Mouse (Mus musculus): ENCODE measurements at regions not wholly inside any gene's neighbourhood (a gene's known extent, or its start where the extent isn't known, plus 50 kb on each side); places are given as distances from the start of the nearest gene placed in this dataset.

DNA sequence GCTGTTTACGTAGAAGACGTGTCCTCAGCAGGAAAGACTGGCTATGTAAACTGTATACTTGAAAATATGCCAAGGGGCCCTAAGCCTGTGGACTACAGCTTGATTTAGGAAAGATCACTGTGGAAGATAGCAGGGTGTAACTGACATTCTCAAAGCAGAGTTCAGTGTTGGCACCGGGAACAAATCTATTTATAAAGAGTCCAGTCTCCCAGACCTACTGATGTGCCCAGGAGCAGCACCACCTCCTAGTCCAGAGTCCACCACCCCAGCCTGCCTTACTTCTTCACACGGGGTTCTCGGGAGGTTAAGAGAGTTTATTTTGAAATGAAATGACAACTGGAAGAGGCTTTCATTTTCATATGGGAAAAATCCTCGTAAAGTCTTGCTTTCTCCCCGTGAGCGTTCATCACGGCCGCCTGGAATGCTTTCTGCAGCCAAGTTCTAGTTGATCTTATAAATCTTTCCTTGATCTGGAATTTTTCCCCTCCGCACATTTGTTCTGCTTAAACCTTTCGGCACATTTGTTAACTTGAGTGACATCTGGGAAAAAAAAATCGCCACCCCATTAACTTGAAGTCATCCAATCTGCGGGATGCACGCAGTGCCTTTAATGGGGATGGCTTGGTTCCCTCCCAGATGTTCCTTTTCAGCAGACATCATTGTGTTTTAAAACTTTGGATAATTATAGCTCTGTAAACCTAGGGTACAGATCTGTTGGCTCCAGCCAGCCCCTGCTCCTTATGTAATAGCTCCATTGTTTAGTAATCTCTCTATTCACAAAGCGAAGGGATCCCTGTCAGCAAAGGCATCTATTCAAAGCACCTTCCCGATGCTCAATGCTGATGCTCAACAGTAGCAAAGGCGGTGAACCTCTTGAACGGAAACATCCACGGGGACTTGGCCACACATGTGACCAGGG is 271.3 kb downstream of the Cd83 start:
- Histone ChIP-seq H3K4me2 (ENCODE audit: low read depth, low read length) (peak overlapping the region; percentile 25), H3K4me3 (ENCODE audit: low read length) (no peak overlapping the region), H3K27me3 (replicated peaks; ENCODE audit: control insufficient read depth, insufficient read depth, low read length) (no peaks in the 10 kb centered on the region), H3K9me3 (ENCODE audit: control insufficient read depth, low read length) (no peaks in the 10 kb centered on the region), H3K27ac (ENCODE audit: low read length) (peak overlapping the region; percentile 77), H3K4me1 (ENCODE audit: control insufficient read depth, insufficient read depth, low read length) (peaks cover 16% of the 10 kb centered on the region; the same call in 1 of the 2 replicates), H3K9ac (ENCODE audit: low read depth, low read length) (0 out of 2 replicates have a peak overlapping the region, but pooled peaks have one; percentile 0), H3K36me3 (ENCODE audit: control insufficient read depth, insufficient read depth, low read length) (no peaks in the 10 kb centered on the region)
- peak; percentile 73 for ATAC-seq
- WGBS = 40% methylated on average over 20 of the region's 20 CpGs

DNA sequence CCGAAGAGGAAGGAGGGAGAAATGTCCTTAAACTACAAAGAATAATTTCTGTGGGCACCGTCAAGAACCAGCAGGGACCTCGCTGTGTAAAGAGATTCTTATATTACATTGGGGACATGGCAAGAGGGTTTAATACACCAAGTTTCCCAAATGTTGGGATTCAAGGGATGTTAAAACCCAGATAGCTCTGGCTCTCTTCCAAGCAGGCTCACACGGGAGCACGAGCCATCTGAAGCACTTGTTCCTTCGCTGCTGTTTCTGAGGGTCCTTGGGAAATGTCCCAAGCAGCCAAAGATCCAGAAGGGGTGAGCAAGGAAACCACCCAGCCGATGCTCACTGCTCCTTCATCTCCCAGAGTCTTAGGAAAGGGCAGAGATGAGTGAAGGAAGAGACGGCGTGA is 272.1 kb downstream of the Cd83 start:
- Histone ChIP-seq H3K4me1 (ENCODE audit: control insufficient read depth, insufficient read depth, low read length) (peaks cover 16% of the 10 kb centered on the region; the same call in 1 of the 2 replicates), H3K36me3 (ENCODE audit: control insufficient read depth, insufficient read depth, low read length) (no peaks in the 10 kb centered on the region), H3K27ac (ENCODE audit: low read length) (peak overlapping the region; percentile 23), H3K4me2 (ENCODE audit: low read depth, low read length) (peak overlapping the region; percentile 25; the same call in 1 of the 2 replicates), H3K9ac (ENCODE audit: low read depth, low read length) (0 out of 2 replicates have a peak overlapping the region, but pooled peaks have one; percentile 0), H3K4me3 (ENCODE audit: low read length) (no peak overlapping the region), H3K27me3 (replicated peaks; ENCODE audit: control insufficient read depth, insufficient read depth, low read length) (no peaks in the 10 kb centered on the region), H3K9me3 (ENCODE audit: control insufficient read depth, low read length) (no peaks in the 10 kb centered on the region)
- ATAC-seq = no peak
- WGBS = 57% methylated on average over 9 of the region's 9 CpGs

DNA sequence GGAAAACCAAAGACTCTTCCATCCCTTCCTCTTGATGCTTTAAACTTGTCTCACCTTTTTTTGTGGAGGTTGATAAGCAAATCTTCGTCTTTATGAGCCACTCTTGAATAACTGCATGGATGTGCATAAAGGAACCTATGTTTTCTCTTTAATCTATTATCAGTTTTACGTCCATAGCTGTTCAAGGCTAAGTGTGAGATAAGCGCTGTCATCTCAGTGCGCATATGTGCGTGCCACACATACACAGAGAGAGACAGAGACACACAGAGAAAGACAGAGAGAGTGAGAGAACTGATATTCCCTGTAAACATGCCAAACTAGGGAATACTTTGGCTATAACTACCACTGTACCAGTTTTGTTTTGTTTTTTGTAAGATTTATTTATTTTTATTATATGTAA is 273.0 kb downstream of the Cd83 start:
- no peaks in the 10 kb centered on the region for H3K9me3 ChIP-seq (ENCODE audit: control insufficient read depth, low read length)
- ATAC-seq = no peak
- H3K36me3 ChIP-seq (ENCODE audit: control insufficient read depth, insufficient read depth, low read length) = no peaks in the 10 kb centered on the region
- no peak overlapping the region for H3K9ac ChIP-seq (ENCODE audit: low read depth, low read length)
- no peaks in the 10 kb centered on the region for H3K27me3 ChIP-seq (replicated peaks; ENCODE audit: control insufficient read depth, insufficient read depth, low read length)
- H3K4me3 ChIP-seq (ENCODE audit: low read length) = no peak overlapping the region
- no peak overlapping the region for H3K4me2 ChIP-seq (ENCODE audit: low read depth, low read length)
- H3K4me1 ChIP-seq (ENCODE audit: control insufficient read depth, insufficient read depth, low read length) = peaks cover 20% of the 10 kb centered on the region
- 74% methylated on average over 5 of the region's 5 CpGs for WGBS
- H3K27ac ChIP-seq (ENCODE audit: low read length) = no peak overlapping the region

DNA sequence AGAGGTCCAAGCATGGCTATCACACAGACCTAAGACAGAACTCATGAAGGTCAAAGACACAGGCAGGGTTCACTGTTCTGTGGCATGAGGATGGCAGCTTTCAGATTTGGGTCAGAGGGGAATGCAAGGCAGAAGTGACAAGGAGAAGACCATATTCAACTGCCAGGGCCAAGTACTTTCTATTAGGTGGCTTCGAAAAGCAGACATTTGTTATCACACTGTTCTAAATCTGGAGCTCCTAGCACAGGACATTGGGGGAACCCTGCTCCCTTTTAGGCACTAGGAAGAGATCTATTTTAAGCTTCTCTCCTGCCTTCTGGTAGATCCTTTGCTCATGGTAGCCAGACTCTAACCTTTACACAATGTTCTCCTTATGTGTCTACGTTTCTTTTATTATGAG is 273.7 kb downstream of the Cd83 start:
- WGBS = 91% methylated on average over 2 of the region's 2 CpGs
- Histone ChIP-seq H3K27me3 (replicated peaks; ENCODE audit: control insufficient read depth, insufficient read depth, low read length) (no peaks in the 10 kb centered on the region), H3K4me3 (ENCODE audit: low read length) (no peak overlapping the region), H3K9ac (ENCODE audit: low read depth, low read length) (no peak overlapping the region), H3K27ac (ENCODE audit: low read length) (no peak overlapping the region), H3K4me1 (ENCODE audit: control insufficient read depth, insufficient read depth, low read length) (peaks cover 20% of the 10 kb centered on the region), H3K36me3 (ENCODE audit: control insufficient read depth, insufficient read depth, low read length) (no peaks in the 10 kb centered on the region), H3K4me2 (ENCODE audit: low read depth, low read length) (no peak overlapping the region), H3K9me3 (ENCODE audit: control insufficient read depth, low read length) (no peaks in the 10 kb centered on the region)
- no peak for ATAC-seq

DNA sequence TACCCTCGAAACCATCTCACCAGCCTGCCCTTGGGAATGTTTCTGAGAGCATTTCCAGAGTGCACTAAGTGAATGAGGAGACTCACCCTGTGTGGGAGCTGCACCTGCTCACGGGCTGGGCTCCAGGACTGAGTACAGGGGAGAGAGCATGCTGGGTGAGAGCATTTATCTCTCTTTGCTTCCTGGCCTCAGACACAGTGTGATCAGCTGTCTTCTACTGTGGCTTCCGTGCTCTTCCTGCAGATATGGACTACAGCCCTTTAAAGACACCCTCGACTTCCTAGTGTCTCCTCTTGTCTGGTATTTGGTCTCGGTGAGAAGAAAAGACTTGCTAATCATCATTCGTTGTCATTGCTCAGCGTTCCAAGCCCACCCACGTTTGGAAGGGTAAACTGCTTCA is 274.9 kb downstream of the Cd83 start:
- no peak overlapping the region for H3K27ac ChIP-seq (ENCODE audit: low read length)
- peaks cover 20% of the 10 kb centered on the region for H3K4me1 ChIP-seq (ENCODE audit: control insufficient read depth, insufficient read depth, low read length)
- H3K4me2 ChIP-seq (ENCODE audit: low read depth, low read length) = no peak overlapping the region
- no peaks in the 10 kb centered on the region for H3K9me3 ChIP-seq (ENCODE audit: control insufficient read depth, low read length)
- 49% methylated on average over 8 of the region's 8 CpGs for WGBS
- H3K36me3 ChIP-seq (ENCODE audit: control insufficient read depth, insufficient read depth, low read length) = no peaks in the 10 kb centered on the region
- no peaks in the 10 kb centered on the region for H3K27me3 ChIP-seq (replicated peaks; ENCODE audit: control insufficient read depth, insufficient read depth, low read length)
- H3K4me3 ChIP-seq (ENCODE audit: low read length) = no peak overlapping the region
- no peak; the same call in 1 of the 2 replicates for ATAC-seq
- no peak overlapping the region for H3K9ac ChIP-seq (ENCODE audit: low read depth, low read length)

DNA sequence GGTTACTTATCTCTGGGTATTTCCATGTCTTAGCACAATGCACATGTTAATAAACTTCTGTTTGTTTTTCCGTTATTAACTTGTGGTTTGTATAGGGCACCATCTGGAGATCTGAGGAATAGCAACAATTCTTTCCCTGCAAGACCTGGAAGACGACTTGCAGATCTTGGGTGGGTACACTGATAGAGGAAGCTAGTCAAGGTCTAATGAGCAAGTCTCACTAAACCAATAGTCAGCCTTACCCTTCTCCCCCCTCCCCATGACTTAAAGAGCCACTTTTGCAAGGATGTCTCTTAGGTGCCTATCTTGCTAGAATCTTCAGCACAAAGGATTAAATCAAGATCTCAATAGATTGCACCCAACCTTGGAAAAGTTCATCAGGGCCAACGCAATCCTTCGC is 276.7 kb downstream of the Cd83 start:
- Histone ChIP-seq H3K27ac (ENCODE audit: low read length) (no peak overlapping the region), H3K36me3 (ENCODE audit: control insufficient read depth, insufficient read depth, low read length) (no peaks in the 10 kb centered on the region), H3K4me3 (ENCODE audit: low read length) (no peak overlapping the region), H3K27me3 (replicated peaks; ENCODE audit: control insufficient read depth, insufficient read depth, low read length) (no peaks in the 10 kb centered on the region), H3K9me3 (ENCODE audit: control insufficient read depth, low read length) (no peaks in the 10 kb centered on the region), H3K4me1 (ENCODE audit: control insufficient read depth, insufficient read depth, low read length) (peaks cover 19% of the 10 kb centered on the region), H3K4me2 (ENCODE audit: low read depth, low read length) (no peak overlapping the region), H3K9ac (ENCODE audit: low read depth, low read length) (no peak overlapping the region)
- no peak for ATAC-seq
- 77% methylated on average over 4 of the region's 4 CpGs for WGBS

DNA sequence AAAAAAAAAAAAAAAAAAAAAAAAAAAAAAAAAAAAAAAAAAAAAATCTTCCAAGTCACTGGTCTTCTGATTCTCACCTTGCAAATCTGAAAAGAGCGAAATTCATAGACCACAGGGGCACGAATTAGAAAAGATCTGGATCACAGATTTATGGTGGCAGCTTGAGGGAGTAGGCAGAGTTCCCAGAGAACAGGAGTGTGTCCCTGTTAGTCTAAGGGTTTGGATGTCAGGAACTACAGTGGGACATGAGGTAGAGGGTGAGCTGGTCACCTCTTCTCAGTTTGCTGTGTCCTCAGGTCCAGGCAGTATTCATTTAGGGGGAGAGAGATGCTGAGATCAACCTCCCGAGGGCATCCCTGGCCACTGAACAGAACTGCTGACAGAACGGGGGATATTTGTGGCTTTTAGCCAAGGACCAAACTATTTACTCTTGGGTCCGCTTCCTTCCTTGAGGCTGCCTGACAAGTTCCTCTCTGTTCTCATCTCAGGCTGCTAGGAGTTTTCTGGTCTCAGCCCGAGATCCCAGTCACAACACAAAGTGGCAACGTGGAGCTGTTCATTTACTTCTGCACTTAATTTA is 277.2 kb downstream of the Cd83 start:
- Histone ChIP-seq H3K9me3 (ENCODE audit: control insufficient read depth, low read length) (no peaks in the 10 kb centered on the region), H3K36me3 (ENCODE audit: control insufficient read depth, insufficient read depth, low read length) (no peaks in the 10 kb centered on the region), H3K9ac (ENCODE audit: low read depth, low read length) (no peak overlapping the region), H3K27me3 (replicated peaks; ENCODE audit: control insufficient read depth, insufficient read depth, low read length) (no peaks in the 10 kb centered on the region), H3K27ac (ENCODE audit: low read length) (no peak overlapping the region), H3K4me3 (ENCODE audit: low read length) (no peak overlapping the region), H3K4me2 (ENCODE audit: low read depth, low read length) (no peak overlapping the region), H3K4me1 (ENCODE audit: control insufficient read depth, insufficient read depth, low read length) (peaks cover 17% of the 10 kb centered on the region)
- WGBS = 36% methylated on average over 7 of the region's 7 CpGs
- no peak for ATAC-seq

DNA sequence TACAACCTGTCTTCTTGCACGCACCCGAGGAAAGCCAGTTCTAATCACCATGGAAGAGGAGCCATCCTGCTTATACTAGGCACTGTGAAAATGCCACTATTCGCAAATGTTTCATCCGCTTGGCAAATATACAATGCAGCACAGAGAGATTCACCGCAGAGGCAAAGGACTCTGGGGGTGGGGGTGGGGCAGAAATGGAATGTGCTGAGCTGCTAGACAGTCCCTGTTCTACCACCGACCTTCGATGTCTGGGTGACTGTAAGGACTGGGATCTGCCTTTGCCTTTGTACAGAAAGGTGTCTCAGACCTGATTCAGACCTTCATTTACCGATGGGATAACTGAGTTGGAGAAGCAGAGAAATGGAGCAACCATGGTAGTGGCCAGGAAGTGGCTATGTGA is 278.7 kb downstream of the Cd83 start:
- no peak overlapping the region for H3K27ac ChIP-seq (ENCODE audit: low read length)
- WGBS = 67% methylated on average over 8 of the region's 8 CpGs
- ATAC-seq = no peak

DNA sequence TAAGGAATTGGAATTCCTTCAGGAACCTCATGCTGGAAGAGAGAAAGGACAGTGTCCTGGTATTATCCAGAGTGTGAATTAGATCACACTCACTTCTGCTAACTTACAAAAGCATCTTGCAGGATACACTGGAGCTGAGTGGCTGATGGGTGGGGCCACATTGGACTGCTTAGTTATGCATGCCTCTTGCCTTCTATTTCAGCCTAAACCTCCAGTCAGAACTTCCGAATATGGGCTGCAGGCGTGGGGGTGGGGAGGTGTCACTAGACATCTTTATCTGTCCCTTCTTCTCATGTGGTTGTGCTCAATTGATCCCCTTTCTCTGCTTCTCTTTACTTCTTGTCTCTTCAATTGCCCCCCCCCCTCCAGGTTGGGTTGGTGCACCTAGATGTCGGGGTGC is 279.5 kb downstream of the Cd83 start:
- ATAC-seq = no peak
- H3K4me2 ChIP-seq (ENCODE audit: low read depth, low read length) = no peak overlapping the region
- H3K36me3 ChIP-seq (ENCODE audit: control insufficient read depth, insufficient read depth, low read length) = no peaks in the 10 kb centered on the region
- H3K4me1 ChIP-seq (ENCODE audit: control insufficient read depth, insufficient read depth, low read length) = peaks cover 15% of the 10 kb centered on the region
- no peaks in the 10 kb centered on the region for H3K27me3 ChIP-seq (replicated peaks; ENCODE audit: control insufficient read depth, insufficient read depth, low read length)
- H3K9me3 ChIP-seq (ENCODE audit: control insufficient read depth, low read length) = no peaks in the 10 kb centered on the region
- no peak overlapping the region for H3K4me3 ChIP-seq (ENCODE audit: low read length)
- WGBS = 87% methylated on average over 3 of the region's 3 CpGs
- H3K27ac ChIP-seq (ENCODE audit: low read length) = no peak overlapping the region
- no peak overlapping the region for H3K9ac ChIP-seq (ENCODE audit: low read depth, low read length)

More for the DNA sequence above, 278.7 kb downstream of the Cd83 start:
- Histone ChIP-seq H3K4me2 (ENCODE audit: low read depth, low read length) (no peak overlapping the region), H3K9ac (ENCODE audit: low read depth, low read length) (no peak overlapping the region), H3K27me3 (replicated peaks; ENCODE audit: control insufficient read depth, insufficient read depth, low read length) (no peaks in the 10 kb centered on the region), H3K4me1 (ENCODE audit: control insufficient read depth, insufficient read depth, low read length) (peaks cover 15% of the 10 kb centered on the region), H3K4me3 (ENCODE audit: low read length) (no peak overlapping the region), H3K36me3 (ENCODE audit: control insufficient read depth, insufficient read depth, low read length) (no peaks in the 10 kb centered on the region), H3K9me3 (ENCODE audit: control insufficient read depth, low read length) (no peaks in the 10 kb centered on the region)

Data from intestine, embryonic 16.5 days (tissue).